Mouse (Mus musculus): ENCODE results near the gene Zbtb16. TPM values are rescaled to one million over a fixed set of nuclear protein-coding genes. Genes with fewer than 3 reads are reported as not detected.

Gene Zbtb16
- total RNA-seq, 2 experiments from 2014 or later: 33.5 to 62.9 TPM

DNA sequence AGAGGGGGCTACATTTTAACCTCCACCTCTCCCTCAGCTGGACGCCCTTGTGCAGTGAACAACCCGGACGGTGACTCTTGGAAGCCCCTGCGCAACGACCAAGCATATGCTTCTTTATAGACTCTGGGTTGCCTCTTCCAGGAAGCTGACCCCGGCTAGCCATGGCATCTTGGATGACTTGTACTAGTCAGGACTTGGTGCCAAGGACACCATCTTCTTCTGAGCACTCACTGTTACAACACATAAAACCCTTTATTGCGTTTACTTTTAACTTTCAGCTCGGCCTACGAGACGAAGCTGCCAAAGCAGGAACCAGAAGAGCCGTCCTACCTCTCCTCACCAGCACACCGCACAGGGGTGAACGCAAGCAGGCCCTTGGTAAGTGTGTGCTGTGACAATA, 165.9 kb downstream of the Zbtb16 start:
- DNase-seq: no peak

- DNase-seq: no peak
Measured at GRCm38 (mm10) chr9:48669672-48670071, 166.3 kb downstream of the Zbtb16 start.

GRCm38 (mm10) chr9:48666702-48667101, 169.3 kb downstream of the Zbtb16 start:
- no peak for DNase-seq

- DNase-seq: no peak
Measured at GRCm38 (mm10) chr9:48663052-48663433, 173.0 kb downstream of the Zbtb16 start.

- no peak for DNase-seq
Measured at GRCm38 (mm10) chr9:48662361-48663051, 173.5 kb downstream of the Zbtb16 start.

- no peak for DNase-seq
Measured at GRCm38 (mm10) chr9:48661225-48662023, 174.6 kb downstream of the Zbtb16 start.

- no peak for DNase-seq
Measured at GRCm38 (mm10) chr9:48655525-48656169, 180.4 kb downstream of the Zbtb16 start.

- no peak for DNase-seq
Measured at GRCm38 (mm10) chr9:48654730-48655129, 181.3 kb downstream of the Zbtb16 start.

DNA sequence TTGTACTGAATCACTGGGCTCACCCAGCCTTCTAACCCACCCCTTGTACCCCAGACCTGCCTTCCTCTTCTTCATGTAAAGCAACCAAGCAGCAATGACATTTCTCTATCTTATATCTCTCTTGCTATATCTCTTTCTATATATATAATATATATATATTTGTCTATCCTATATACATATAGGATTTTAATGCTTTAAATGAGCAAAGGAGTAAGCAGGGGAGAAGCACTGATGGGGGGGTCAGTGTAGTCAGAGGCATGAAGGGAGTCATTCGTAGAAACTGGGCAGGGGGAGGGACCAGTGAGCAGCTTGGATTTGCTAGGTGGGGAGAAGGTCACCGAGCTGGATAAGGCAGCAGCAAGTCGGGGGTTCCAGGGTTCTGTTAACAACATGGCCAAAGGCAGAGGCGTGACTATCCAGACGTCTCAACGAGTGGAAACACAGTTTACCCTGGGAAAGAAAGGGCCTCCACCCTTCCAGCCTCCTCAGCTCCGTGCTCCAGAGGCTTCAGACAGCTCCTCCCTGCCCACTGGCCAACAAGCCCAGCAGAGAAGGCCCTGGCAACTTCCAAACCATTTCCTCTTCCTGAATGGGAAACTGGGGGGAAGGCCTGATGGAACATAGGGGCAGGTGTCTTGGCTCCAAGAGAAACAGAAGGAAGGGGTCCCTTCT, 182.5 kb downstream of the Zbtb16 start:
- DNase-seq: no peak

DNA sequence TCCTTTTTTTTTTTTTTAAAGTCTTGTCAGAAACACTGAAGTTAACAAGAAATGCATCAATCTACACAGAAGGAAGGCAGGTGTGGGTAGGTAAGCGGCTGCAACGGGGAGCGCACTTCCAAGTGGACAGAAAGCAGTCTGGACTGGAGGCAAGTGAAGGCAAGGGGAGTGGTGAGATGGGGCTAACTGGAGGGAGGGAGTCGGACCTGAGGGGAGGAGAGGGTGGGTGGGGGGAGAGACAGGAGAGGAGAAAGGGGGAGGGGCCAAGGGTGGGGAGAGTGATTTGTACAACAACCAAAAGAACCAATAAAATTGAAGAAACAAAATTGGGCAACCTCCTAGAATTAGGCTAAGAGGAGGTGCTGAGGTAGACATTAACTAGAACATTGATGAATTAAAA, 184.0 kb downstream of the Zbtb16 start:
- DNase-seq: no peak

- no peak for DNase-seq
Measured at GRCm38 (mm10) chr9:48650846-48651245, 185.2 kb downstream of the Zbtb16 start.

- DNase-seq: no peak
Measured at GRCm38 (mm10) chr9:48649851-48650685, 186.0 kb downstream of the Zbtb16 start.

GRCm38 (mm10) chr9:48649098-48649766, 186.8 kb downstream of the Zbtb16 start:
- peak; percentile 41 to 57 for DNase-seq

DNA sequence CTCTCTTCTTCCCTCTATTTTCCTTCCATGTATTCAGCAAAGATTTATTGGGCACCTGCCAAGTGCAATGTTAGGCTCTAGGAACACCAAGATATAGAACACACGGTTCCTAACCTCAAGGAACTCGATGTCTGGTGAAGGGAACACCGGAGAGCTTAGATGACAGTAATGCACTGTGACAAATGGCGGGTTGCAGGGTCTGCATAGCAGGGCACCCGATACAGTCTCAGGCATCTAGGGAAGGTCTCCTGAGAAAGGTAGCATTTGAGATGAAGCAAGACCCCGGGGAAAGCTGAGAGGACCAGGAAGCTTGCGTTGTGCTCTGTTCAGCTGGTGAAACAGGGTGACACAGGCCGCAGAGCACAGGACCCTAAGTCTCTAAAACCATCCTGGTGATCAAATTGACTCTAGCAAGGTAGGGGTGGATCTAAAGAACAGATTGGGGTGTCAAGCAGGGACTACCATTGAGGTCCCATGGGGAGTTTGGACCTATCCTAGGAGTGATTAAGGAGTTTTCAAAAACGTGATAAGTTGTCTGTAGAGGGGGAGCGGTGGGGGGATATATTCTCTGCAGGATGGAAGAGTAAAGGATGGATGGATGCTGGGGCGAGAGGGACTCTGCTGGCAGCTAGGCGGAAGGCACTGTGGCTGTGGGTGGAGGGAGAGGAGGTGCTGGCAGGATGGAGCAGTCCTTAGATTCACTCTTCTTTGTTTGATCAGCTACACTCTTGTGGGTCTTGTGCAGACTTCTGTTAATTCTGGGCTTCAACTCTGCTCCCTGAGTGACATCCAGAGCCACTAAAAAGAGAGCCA, 187.5 kb downstream of the Zbtb16 start:
- DNase-seq: no peak

DNA sequence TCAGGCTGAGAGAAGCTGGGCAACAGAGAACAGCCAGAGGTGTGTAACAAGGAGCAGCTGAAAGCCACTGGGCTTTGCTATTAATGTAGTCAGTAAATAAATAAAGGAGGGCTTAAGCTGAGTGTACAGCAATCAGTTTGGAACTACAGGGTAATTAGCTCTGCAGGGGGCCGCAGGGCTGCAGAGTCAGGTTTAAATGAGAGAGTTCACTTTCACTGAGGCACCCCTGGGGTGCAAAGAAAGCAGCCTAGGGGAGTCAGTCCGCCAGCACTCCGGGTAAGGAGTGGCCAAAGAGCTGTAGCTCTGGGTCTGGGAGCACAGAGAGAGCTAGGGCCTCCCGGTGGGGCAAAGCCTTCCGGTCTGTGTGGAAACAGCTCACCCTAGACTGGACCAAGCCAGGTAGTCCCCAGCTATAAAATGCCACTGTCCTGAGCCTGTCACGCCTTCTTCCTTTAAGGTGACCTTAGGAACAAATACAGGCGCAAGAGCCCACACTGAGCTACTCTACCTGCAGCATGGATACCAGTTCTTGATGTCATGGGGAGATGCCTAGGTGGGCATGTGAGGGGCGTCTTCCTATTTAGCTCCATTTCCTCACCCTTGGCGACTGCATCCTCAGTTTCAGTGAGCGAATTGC, 188.3 kb downstream of the Zbtb16 start:
- peak in 1 of 2 experiments; percentile 8 for DNase-seq

DNA sequence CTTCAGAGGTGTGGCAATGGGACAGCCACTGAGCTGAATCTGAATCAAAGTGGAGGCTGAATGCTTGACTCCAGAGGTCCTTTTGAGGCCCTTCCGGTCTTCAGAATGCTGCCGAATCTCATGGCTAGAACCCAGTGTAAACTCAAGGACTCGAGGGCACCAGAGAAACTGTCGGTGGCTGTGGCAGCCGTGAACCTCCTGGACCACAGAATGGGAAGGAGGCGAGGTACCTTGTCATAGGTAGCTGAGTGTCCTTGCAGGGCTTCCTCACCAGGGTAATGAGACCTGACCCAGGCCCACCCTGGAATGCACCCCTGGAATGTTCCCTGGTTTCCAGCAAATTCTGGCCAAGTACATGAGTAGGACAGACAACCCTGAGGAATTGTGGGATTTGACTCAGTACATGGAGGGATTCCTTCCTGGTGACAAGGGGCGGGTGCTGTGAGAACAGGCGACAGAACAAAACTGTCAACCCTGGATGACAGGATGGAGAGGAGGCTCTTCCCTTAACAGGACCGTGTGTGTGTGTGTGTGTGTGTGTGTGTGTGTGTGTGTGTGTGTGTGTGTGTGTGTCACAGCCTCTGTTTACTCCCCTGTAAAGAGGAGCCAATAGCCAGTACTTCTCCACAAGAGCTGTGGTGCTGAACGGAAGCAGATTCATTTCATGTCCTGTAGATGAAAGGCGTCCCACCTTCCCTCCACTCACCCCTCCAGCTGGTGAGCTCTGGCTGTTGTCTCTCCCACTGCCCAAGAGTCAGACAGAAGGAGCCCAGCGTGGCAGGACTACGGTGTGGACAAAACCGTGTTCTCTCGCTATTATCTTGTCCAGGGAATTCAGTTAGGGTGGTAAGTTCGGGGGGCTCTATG, 189.0 kb downstream of the Zbtb16 start:
- DNase-seq: no peak

GRCm38 (mm10) chr9:48646251-48646650, 189.8 kb downstream of the Zbtb16 start:
- peak; percentile 60 to 68 for DNase-seq

- DNase-seq: no peak
Measured at GRCm38 (mm10) chr9:48645648-48646126, 190.3 kb downstream of the Zbtb16 start.
